Mouse (Mus musculus): ENCODE measurements around the gene Pnmt. TPM values are rescaled to one million over a fixed set of nuclear protein-coding genes. Genes with fewer than 3 reads are reported as not detected.

The Pnmt gene
- polyA plus RNA-seq, 1 experiment from 2014 or later = 3.0 TPM

DNA sequence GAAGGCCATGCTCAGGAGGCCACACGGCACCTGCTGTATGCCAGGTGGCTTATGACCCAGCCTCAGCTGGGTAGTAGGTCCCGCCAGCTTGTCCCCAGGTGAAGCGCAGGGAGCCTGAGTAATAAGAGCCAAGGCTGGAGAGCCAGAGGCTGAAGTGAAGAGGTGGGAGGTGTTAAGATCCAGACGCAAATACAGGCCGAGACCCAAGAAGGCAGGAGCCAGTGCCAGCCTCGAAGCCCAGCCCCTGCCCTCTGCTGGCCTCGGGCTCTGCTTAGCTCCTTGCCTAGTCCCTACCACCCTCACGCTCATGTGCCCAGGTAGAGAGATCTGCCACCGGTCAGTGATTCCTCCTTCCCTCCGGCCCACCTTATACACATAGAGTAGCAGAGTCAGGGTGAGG, 2.0 kb downstream of the Pnmt start:
- H3K36me3 ChIP-seq (replicated peaks; ENCODE audit: control insufficient read depth, insufficient read depth) = no peaks in the 10 kb centered on the region
- no peak overlapping the region for H3K4me3 ChIP-seq (replicated peaks; ENCODE audit: low read length)
- no peak overlapping the region for H3K4me2 ChIP-seq (replicated peaks)
- no peak overlapping the region for H3K27ac ChIP-seq
- no peaks in the 10 kb centered on the region for H3K9me3 ChIP-seq (ENCODE audit: control insufficient read depth, low read length)
- ATAC-seq (ENCODE audit: low FRiP score) = no peak
- peaks cover 21% of the 10 kb centered on the region; the same call in 1 of the 2 replicates for H3K27me3 ChIP-seq (ENCODE audit: control insufficient read depth, insufficient read depth, low read length)
- H3K9ac ChIP-seq = no peak overlapping the region
- H3K4me1 ChIP-seq (replicated peaks; ENCODE audit: control insufficient read depth, insufficient read depth, low read length) = no peaks in the 10 kb centered on the region
- DNase-seq (ENCODE audit: low spot score) = no peak
- WGBS = 77% methylated on average over 10 of the region's 10 CpGs

DNA sequence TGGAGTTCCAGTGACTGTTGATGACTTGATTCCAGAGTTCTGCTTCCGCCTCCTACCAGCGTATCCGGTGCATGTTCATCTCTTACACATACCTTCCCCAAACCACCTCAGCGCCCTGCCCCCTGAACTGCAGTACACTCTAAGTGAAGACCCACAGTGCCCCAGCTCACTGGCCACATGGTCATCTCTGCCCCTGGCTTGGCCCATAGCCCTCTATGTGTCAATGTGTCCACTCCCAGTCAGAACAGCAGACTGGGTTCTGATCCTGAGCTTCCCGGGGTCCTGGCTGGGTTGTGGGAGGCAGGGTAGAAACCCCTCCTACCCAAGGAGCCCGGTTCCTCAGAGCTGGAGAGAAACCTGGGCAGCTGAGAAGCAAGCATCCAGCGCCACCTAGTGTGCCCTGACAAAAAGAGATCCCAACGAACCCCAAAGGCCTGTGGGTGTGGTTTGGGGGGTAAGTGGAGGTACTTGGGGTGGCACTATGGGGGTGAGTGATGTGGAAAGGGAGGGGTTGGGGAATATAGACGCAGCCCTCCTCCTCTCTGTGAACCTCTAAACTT, 3.1 kb downstream of the Pnmt start:
- H3K4me3 ChIP-seq (replicated peaks; ENCODE audit: low read length) = no peak overlapping the region
- peak; percentile 52 for DNase-seq (ENCODE audit: low spot score)
- H3K36me3 ChIP-seq (replicated peaks; ENCODE audit: control insufficient read depth, insufficient read depth) = no peaks in the 10 kb centered on the region
- H3K27ac ChIP-seq = no peak overlapping the region
- WGBS = 20% methylated on average over 9 of the region's 9 CpGs
- H3K27me3 ChIP-seq (ENCODE audit: control insufficient read depth, insufficient read depth, low read length) = peaks cover 21% of the 10 kb centered on the region; the same call in 1 of the 2 replicates
- H3K4me2 ChIP-seq (replicated peaks) = no peak overlapping the region
- H3K4me1 ChIP-seq (replicated peaks; ENCODE audit: control insufficient read depth, insufficient read depth, low read length) = 0 out of 2 replicates have a peak, but pooled peaks cover 3% of the 10 kb centered on the region
- no peak overlapping the region for H3K9ac ChIP-seq
- ATAC-seq (ENCODE audit: low FRiP score) = no peak
- no peaks in the 10 kb centered on the region for H3K9me3 ChIP-seq (ENCODE audit: control insufficient read depth, low read length)

DNA sequence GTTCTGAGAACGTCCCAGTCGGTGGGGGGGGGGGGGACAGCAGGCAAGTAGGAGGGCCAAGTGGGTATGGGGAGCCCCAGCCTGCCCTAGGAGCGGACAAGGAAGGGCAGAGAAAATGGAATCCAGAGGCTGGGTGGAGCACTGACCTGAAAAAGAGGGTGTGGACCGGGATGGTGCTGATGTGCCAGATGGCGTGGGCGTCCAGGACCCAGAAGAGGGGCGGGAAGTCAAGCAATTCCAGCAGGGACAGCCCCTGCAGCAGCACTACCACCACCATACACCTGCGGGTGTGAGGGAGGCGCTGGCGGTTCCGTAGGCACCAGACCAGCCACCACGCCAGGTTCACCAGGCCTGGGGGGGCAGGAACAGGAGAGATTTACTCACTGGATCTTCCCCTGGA, 3.9 kb downstream of the Pnmt start:
- no peak for DNase-seq (ENCODE audit: low spot score)
- H3K9ac ChIP-seq = no peak overlapping the region
- no peak for ATAC-seq (ENCODE audit: low FRiP score)
- WGBS = 77% methylated on average over 12 of the region's 12 CpGs
- H3K4me2 ChIP-seq (replicated peaks) = no peak overlapping the region
- no peaks in the 10 kb centered on the region for H3K9me3 ChIP-seq (ENCODE audit: control insufficient read depth, low read length)
- no peak overlapping the region for H3K4me3 ChIP-seq (replicated peaks; ENCODE audit: low read length)
- 0 out of 2 replicates have a peak, but pooled peaks cover 4% of the 10 kb centered on the region for H3K4me1 ChIP-seq (replicated peaks; ENCODE audit: control insufficient read depth, insufficient read depth, low read length)
- peaks cover 21% of the 10 kb centered on the region; the same call in 1 of the 2 replicates for H3K27me3 ChIP-seq (ENCODE audit: control insufficient read depth, insufficient read depth, low read length)
- no peak overlapping the region for H3K27ac ChIP-seq
- no peaks in the 10 kb centered on the region for H3K36me3 ChIP-seq (replicated peaks; ENCODE audit: control insufficient read depth, insufficient read depth)

GRCm38 (mm10) chr11:98392034-98392433, 5.8 kb downstream of the Pnmt start:
- H3K9ac ChIP-seq = no peak overlapping the region
- WGBS = 23% methylated on average over 5 of the region's 8 CpGs
- no peak overlapping the region for H3K27ac ChIP-seq
- no peak overlapping the region for H3K4me3 ChIP-seq (replicated peaks; ENCODE audit: low read length)
- no peaks in the 10 kb centered on the region for H3K9me3 ChIP-seq (ENCODE audit: control insufficient read depth, low read length)
- H3K4me1 ChIP-seq (replicated peaks; ENCODE audit: control insufficient read depth, insufficient read depth, low read length) = 0 out of 2 replicates have a peak, but pooled peaks cover 4% of the 10 kb centered on the region
- H3K36me3 ChIP-seq (replicated peaks; ENCODE audit: control insufficient read depth, insufficient read depth) = no peaks in the 10 kb centered on the region
- no peak for DNase-seq (ENCODE audit: low spot score)
- ATAC-seq (ENCODE audit: low FRiP score) = no peak
- H3K4me2 ChIP-seq (replicated peaks) = no peak overlapping the region
- peaks cover 16% of the 10 kb centered on the region; the same call in 1 of the 2 replicates for H3K27me3 ChIP-seq (ENCODE audit: control insufficient read depth, insufficient read depth, low read length)

GRCm38 (mm10) chr11:98392645-98393044, 6.4 kb downstream of the Pnmt start:
- H3K36me3 ChIP-seq (replicated peaks; ENCODE audit: control insufficient read depth, insufficient read depth) = 0 out of 2 replicates have a peak, but pooled peaks cover 2% of the 10 kb centered on the region
- 56% methylated on average over 4 of the region's 4 CpGs for WGBS
- no peak overlapping the region for H3K9ac ChIP-seq
- H3K27me3 ChIP-seq (ENCODE audit: control insufficient read depth, insufficient read depth, low read length) = peaks cover 10% of the 10 kb centered on the region; the same call in 1 of the 2 replicates
- no peak overlapping the region for H3K4me3 ChIP-seq (replicated peaks; ENCODE audit: low read length)
- H3K27ac ChIP-seq = no peak overlapping the region
- H3K9me3 ChIP-seq (ENCODE audit: control insufficient read depth, low read length) = no peaks in the 10 kb centered on the region
- no peak for DNase-seq (ENCODE audit: low spot score)
- no peak overlapping the region for H3K4me2 ChIP-seq (replicated peaks)
- H3K4me1 ChIP-seq (replicated peaks; ENCODE audit: control insufficient read depth, insufficient read depth, low read length) = 0 out of 2 replicates have a peak, but pooled peaks cover 4% of the 10 kb centered on the region
- no peak for ATAC-seq (ENCODE audit: low FRiP score)

DNA sequence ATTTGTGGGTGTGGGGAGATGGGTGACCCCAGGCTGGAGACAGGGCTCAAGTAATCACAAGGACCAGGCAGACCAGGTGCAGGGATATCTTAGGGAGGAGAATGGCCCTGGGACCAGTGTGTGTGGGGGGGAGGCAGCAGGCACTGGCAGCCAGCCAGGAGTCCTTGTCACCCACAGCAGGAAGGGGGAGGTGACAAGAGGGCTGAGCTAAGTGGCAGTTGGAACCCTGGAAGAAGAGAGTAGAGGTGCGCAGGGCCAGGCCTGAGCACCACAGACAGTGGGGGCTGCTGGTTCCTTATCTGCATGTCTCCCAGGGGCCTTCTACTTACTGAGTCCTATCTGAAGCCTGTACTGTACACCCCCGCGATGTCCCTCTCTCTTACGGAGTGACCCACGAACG, 7.1 kb downstream of the Pnmt start:
- DNase-seq (ENCODE audit: low spot score) = no peak

GRCm38 (mm10) chr11:98394301-98394700, 8.1 kb downstream of the Pnmt start:
- Histone ChIP-seq H3K4me2 (replicated peaks) (no peak overlapping the region), H3K27ac (no peak overlapping the region), H3K9me3 (ENCODE audit: control insufficient read depth, low read length) (no peaks in the 10 kb centered on the region), H3K36me3 (replicated peaks; ENCODE audit: control insufficient read depth, insufficient read depth) (0 out of 2 replicates have a peak, but pooled peaks cover 4% of the 10 kb centered on the region), H3K4me3 (replicated peaks; ENCODE audit: low read length) (no peak overlapping the region), H3K4me1 (replicated peaks; ENCODE audit: control insufficient read depth, insufficient read depth, low read length) (0 out of 2 replicates have a peak, but pooled peaks cover 4% of the 10 kb centered on the region), H3K9ac (no peak overlapping the region), H3K27me3 (ENCODE audit: control insufficient read depth, insufficient read depth, low read length) (no peaks in the 10 kb centered on the region)
- ATAC-seq (ENCODE audit: low FRiP score) (no peak), DNase-seq (ENCODE audit: low spot score) (no peak)
- 62% methylated on average over 6 of the region's 6 CpGs for WGBS

More for the DNA sequence above, 7.1 kb downstream of the Pnmt start:
- no peak overlapping the region for H3K27ac ChIP-seq
- H3K4me2 ChIP-seq (replicated peaks) = no peak overlapping the region
- 0 out of 2 replicates have a peak, but pooled peaks cover 4% of the 10 kb centered on the region for H3K4me1 ChIP-seq (replicated peaks; ENCODE audit: control insufficient read depth, insufficient read depth, low read length)
- no peak overlapping the region for H3K9ac ChIP-seq
- 0 out of 2 replicates have a peak, but pooled peaks cover 4% of the 10 kb centered on the region for H3K36me3 ChIP-seq (replicated peaks; ENCODE audit: control insufficient read depth, insufficient read depth)
- no peaks in the 10 kb centered on the region for H3K9me3 ChIP-seq (ENCODE audit: control insufficient read depth, low read length)
- 75% methylated on average over 6 of the region's 6 CpGs for WGBS
- ATAC-seq (ENCODE audit: low FRiP score) = no peak
- H3K27me3 ChIP-seq (ENCODE audit: control insufficient read depth, insufficient read depth, low read length) = peaks cover 4% of the 10 kb centered on the region; the same call in 1 of the 2 replicates
- H3K4me3 ChIP-seq (replicated peaks; ENCODE audit: low read length) = no peak overlapping the region

DNA sequence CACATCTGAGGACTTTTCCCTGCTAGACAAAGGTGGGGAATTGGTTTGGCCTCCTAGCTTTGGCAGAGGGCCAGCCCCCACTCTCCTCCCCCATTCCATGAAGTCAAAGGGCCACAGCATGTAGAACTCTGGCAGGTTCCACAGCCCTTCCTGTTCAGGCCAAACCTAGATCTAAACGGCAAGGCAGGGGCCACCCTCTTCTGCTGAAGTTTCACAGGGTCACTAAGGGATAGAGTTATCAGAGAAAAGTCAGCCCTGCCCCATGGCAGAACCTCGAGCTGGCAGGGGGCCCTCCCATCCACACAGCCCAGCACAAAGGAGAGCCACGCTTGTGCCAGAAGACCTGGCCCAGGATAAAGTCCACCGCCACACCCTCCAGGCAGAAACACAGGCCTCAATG, 8.8 kb downstream of the Pnmt start:
- Histone ChIP-seq H3K36me3 (replicated peaks; ENCODE audit: control insufficient read depth, insufficient read depth) (0 out of 2 replicates have a peak, but pooled peaks cover 4% of the 10 kb centered on the region), H3K4me1 (replicated peaks; ENCODE audit: control insufficient read depth, insufficient read depth, low read length) (peaks cover 8% of the 10 kb centered on the region; the same call in 1 of the 2 replicates), H3K9ac (no peak overlapping the region), H3K4me2 (replicated peaks) (no peak overlapping the region), H3K27me3 (ENCODE audit: control insufficient read depth, insufficient read depth, low read length) (no peaks in the 10 kb centered on the region), H3K27ac (no peak overlapping the region), H3K4me3 (replicated peaks; ENCODE audit: low read length) (no peak overlapping the region), H3K9me3 (ENCODE audit: control insufficient read depth, low read length) (no peaks in the 10 kb centered on the region)
- 51% methylated on average over 4 of the region's 4 CpGs for WGBS
- no peak for DNase-seq (ENCODE audit: low spot score)
- ATAC-seq (ENCODE audit: low FRiP score) = no peak

- H3K27me3 ChIP-seq (ENCODE audit: control insufficient read depth, insufficient read depth, low read length) = no peaks in the 10 kb centered on the region
- H3K27ac ChIP-seq = no peak overlapping the region
- H3K9me3 ChIP-seq (ENCODE audit: control insufficient read depth, low read length) = no peaks in the 10 kb centered on the region
- no peak overlapping the region for H3K4me2 ChIP-seq (replicated peaks)
- peaks cover 16% of the 10 kb centered on the region for H3K4me1 ChIP-seq (replicated peaks; ENCODE audit: control insufficient read depth, insufficient read depth, low read length)
- H3K4me3 ChIP-seq (replicated peaks; ENCODE audit: low read length) = no peak overlapping the region
- 0 out of 2 replicates have a peak, but pooled peaks cover 4% of the 10 kb centered on the region for H3K36me3 ChIP-seq (replicated peaks; ENCODE audit: control insufficient read depth, insufficient read depth)
- ATAC-seq (ENCODE audit: low FRiP score) (no peak), DNase-seq (ENCODE audit: low spot score) (no peak)
- WGBS = 86% methylated on average over 7 of the region's 7 CpGs
- no peak overlapping the region for H3K9ac ChIP-seq
Observed at GRCm38 (mm10) chr11:98397946-98398345, 11.7 kb downstream of the Pnmt start.
